Mouse (Mus musculus) liver, embryonic 12.5 days (tissue): Measurements from ENCODE around the gene Perm1. TPM values are rescaled to one million over a fixed set of nuclear protein-coding genes. Genes with fewer than 3 reads are reported as not detected.

Source experiments
- ATAC-seq: fragments of 200-750 bp; cut with Nextera tagmentation; 2 replicates; pipeline ENCODE4 v1.8.0; 2017; ENCODE audit warnings: moderate number of reproducible peaks, mild to moderate bottlenecking, moderate library complexity
- H3K27ac ChIP-seq: fragments of 300-500 bp; sonication (generic); 2 replicates; pipeline ENCODE4 v1.5.1; 2016; ENCODE audit warnings: mild to moderate bottlenecking
- H3K27me3 ChIP-seq: fragments of 300-500 bp; sonication (generic); replicated peaks from 2 replicates; pipeline ENCODE4 v1.6.1; 2016; ENCODE audit warnings: mild to moderate bottlenecking, moderate library complexity
- H3K36me3 ChIP-seq: fragments of 300-500 bp; sonication (generic); 2 replicates; pipeline ENCODE4 v1.6.1; 2016; ENCODE audit warnings: mild to moderate bottlenecking, moderate library complexity
- H3K4me1 ChIP-seq: fragments of 300-500 bp; sonication (generic); 2 replicates; pipeline ENCODE4 v1.6.1; 2016
- H3K4me2 ChIP-seq: fragments of 300-500 bp; sonication (generic); 2 replicates; pipeline ENCODE4 v1.6.1; 2016; ENCODE audit warnings: mild to moderate bottlenecking, moderate library complexity
- H3K4me3 ChIP-seq: fragments of 300-500 bp; sonication (generic); 2 replicates; pipeline ENCODE4 v1.5.1; 2016; ENCODE audit warnings: mild to moderate bottlenecking, moderate library complexity
- H3K9ac ChIP-seq: fragments of 300-500 bp; sonication (generic); 2 replicates; pipeline ENCODE4 v1.6.1; 2016; ENCODE audit warnings: mild to moderate bottlenecking, moderate library complexity
- H3K9me3 ChIP-seq: fragments of 300-500 bp; sonication (generic); replicated peaks from 2 replicates; pipeline ENCODE4 v1.6.1; 2016; ENCODE audit warnings: mild to moderate bottlenecking, moderate library complexity
- WGBS: fragments of 180-500 bp; shearing (Covaris S2); methylation state at CpG from one replicate; pipeline ENCODE4 v1.1.7; 2016; ENCODE audit not compliant: insufficient replicate concordance; 5-methylcytosine and 5-hydroxymethylcytosine counted together
- polyA plus RNA-seq: library from polyadenylated mRNA; unstranded; fragments of >200 nt; fragmentation: Nextera tagmentation; extraction: Ambion mirVana; gene quantifications from 2 replicates; pipeline ENCODE4 v1.2.1, GENCODE M21; 2016

Perm1 gene
- 0.12 TPM in 2 replicates for polyA plus RNA-seq

GRCm38 (mm10) chr4:156215649-156216048 is at the start of gene Perm1:
Perm1 (plus strand) TSS chr4:156215868.
- no peak within 1 kb of the TSS for H3K9ac ChIP-seq
- 57% methylated on average over 4 of the region's 4 CpGs for WGBS
- no peaks in the 10 kb centered on the region for H3K36me3 ChIP-seq
- ATAC-seq: no peak
- H3K27me3 ChIP-seq: peaks cover 43% of the 10 kb centered on the region
- H3K4me3 ChIP-seq: no peak within 1 kb of the TSS
- no peaks in the 10 kb centered on the region for H3K4me1 ChIP-seq
- H3K27ac ChIP-seq: no peak within 1 kb of the TSS
- H3K9me3 ChIP-seq: no peaks in the 10 kb centered on the region
- no peak within 1 kb of the TSS for H3K4me2 ChIP-seq

- WGBS: 71% methylated on average over 9 of the region's 9 CpGs
- Histone ChIP-seq H3K27ac (no peak overlapping the region), H3K27me3 (no peaks in the 10 kb centered on the region), H3K4me3 (no peak overlapping the region), H3K4me1 (no peaks in the 10 kb centered on the region), H3K4me2 (no peak overlapping the region), H3K36me3 (peaks cover 91% of the 10 kb centered on the region), H3K9me3 (peaks cover 8% of the 10 kb centered on the region; the same call in 1 of the 2 replicates), H3K9ac (no peak overlapping the region)
- ATAC-seq: no peak
These were observed 49.2 kb upstream of the Perm1 start for GRCm38 (mm10) chr4:156166477-156166876.

GRCm38 (mm10) chr4:156168611-156169010 is 47.1 kb upstream of the Perm1 start:
- Histone ChIP-seq H3K27me3 (no peaks in the 10 kb centered on the region), H3K4me2 (no peak overlapping the region), H3K9ac (no peak overlapping the region), H3K36me3 (peaks cover 96% of the 10 kb centered on the region), H3K4me3 (no peak overlapping the region), H3K4me1 (no peaks in the 10 kb centered on the region), H3K27ac (no peak overlapping the region), H3K9me3 (no peaks in the 10 kb centered on the region)
- no peak for ATAC-seq
- WGBS: 73% methylated on average over 8 of the region's 8 CpGs

- Histone ChIP-seq H3K27me3 (no peaks in the 10 kb centered on the region), H3K27ac (no peak overlapping the region), H3K9ac (no peak overlapping the region), H3K4me3 (no peak overlapping the region), H3K9me3 (no peaks in the 10 kb centered on the region), H3K4me1 (no peaks in the 10 kb centered on the region), H3K4me2 (no peak overlapping the region), H3K36me3 (peaks cover 96% of the 10 kb centered on the region)
- no peak for ATAC-seq
- 86% methylated on average over 10 of the region's 10 CpGs for WGBS
These were observed 46.5 kb upstream of the Perm1 start for GRCm38 (mm10) chr4:156169129-156169528.

GRCm38 (mm10) chr4:156171828-156172227 is 43.8 kb upstream of the Perm1 start:
- H3K27ac ChIP-seq: no peak overlapping the region
- no peaks in the 10 kb centered on the region for H3K4me1 ChIP-seq
- H3K4me3 ChIP-seq: no peak overlapping the region
- WGBS: 89% methylated on average over 11 of the region's 11 CpGs
- ATAC-seq: no peak
- H3K9me3 ChIP-seq: no peaks in the 10 kb centered on the region
- no peaks in the 10 kb centered on the region for H3K27me3 ChIP-seq
- H3K9ac ChIP-seq: no peak overlapping the region
- H3K4me2 ChIP-seq: no peak overlapping the region
- H3K36me3 ChIP-seq: peaks cover 98% of the 10 kb centered on the region

GRCm38 (mm10) chr4:156177630-156178029 is 38.0 kb upstream of the Perm1 start:
- WGBS: 92% methylated on average over 9 of the region's 9 CpGs
- no peak for ATAC-seq
- H3K9ac ChIP-seq: no peak overlapping the region
- H3K4me2 ChIP-seq: no peak overlapping the region
- H3K27ac ChIP-seq: no peak overlapping the region
- H3K4me1 ChIP-seq: peaks cover 3% of the 10 kb centered on the region
- H3K4me3 ChIP-seq: no peak overlapping the region
- H3K9me3 ChIP-seq: no peaks in the 10 kb centered on the region
- H3K36me3 ChIP-seq: peaks cover 69% of the 10 kb centered on the region
- H3K27me3 ChIP-seq: no peaks in the 10 kb centered on the region

GRCm38 (mm10) chr4:156183747-156184146 is 31.9 kb upstream of the Perm1 start:
- H3K4me2 ChIP-seq: no peak overlapping the region
- peaks cover 15% of the 10 kb centered on the region for H3K36me3 ChIP-seq
- 41% methylated on average over 5 of the region's 5 CpGs for WGBS
- no peaks in the 10 kb centered on the region for H3K9me3 ChIP-seq
- H3K27me3 ChIP-seq: peaks cover 8% of the 10 kb centered on the region; the same call in 1 of the 2 replicates
- no peak overlapping the region for H3K9ac ChIP-seq
- H3K4me3 ChIP-seq: no peak overlapping the region
- H3K27ac ChIP-seq: no peak overlapping the region
- ATAC-seq: no peak
- peaks cover 59% of the 10 kb centered on the region for H3K4me1 ChIP-seq

- WGBS: 49% methylated on average over 7 of the region's 7 CpGs
- Histone ChIP-seq H3K27me3 (peaks cover 8% of the 10 kb centered on the region; the same call in 1 of the 2 replicates), H3K9me3 (no peaks in the 10 kb centered on the region), H3K36me3 (peaks cover 9% of the 10 kb centered on the region; the same call in 1 of the 2 replicates), H3K9ac (peak overlapping the region; percentile 28; the same call in 1 of the 2 replicates), H3K4me3 (no peak overlapping the region), H3K4me2 (peak overlapping the region; percentile 70), H3K4me1 (peaks cover 65% of the 10 kb centered on the region), H3K27ac (peak overlapping the region; percentile 23; the same call in 1 of the 2 replicates)
- ATAC-seq: peak; percentile 42; the same call in 1 of the 2 replicates
These were observed 31.2 kb upstream of the Perm1 start for GRCm38 (mm10) chr4:156184291-156184954.

- ATAC-seq: peak; percentile 85
- Histone ChIP-seq H3K4me3 (peak overlapping the region; percentile 44), H3K27me3 (peaks cover 11% of the 10 kb centered on the region; the same call in 1 of the 2 replicates), H3K27ac (peak overlapping the region; percentile 31), H3K9me3 (no peaks in the 10 kb centered on the region), H3K36me3 (peaks cover 13% of the 10 kb centered on the region; the same call in 1 of the 2 replicates), H3K9ac (peak overlapping the region; percentile 68), H3K4me1 (peaks cover 76% of the 10 kb centered on the region), H3K4me2 (peak overlapping the region; percentile 70)
- 46% methylated on average over 13 of the region's 13 CpGs for WGBS
These were observed 30.2 kb upstream of the Perm1 start for GRCm38 (mm10) chr4:156185456-156185949.

- peaks cover 19% of the 10 kb centered on the region; the same call in 1 of the 2 replicates for H3K36me3 ChIP-seq
- peaks cover 76% of the 10 kb centered on the region for H3K4me1 ChIP-seq
- peak overlapping the region; percentile 31 for H3K27ac ChIP-seq
- peak overlapping the region; percentile 70 for H3K4me2 ChIP-seq
- H3K9ac ChIP-seq: peak overlapping the region; percentile 68
- ATAC-seq: peak; percentile 34
- H3K4me3 ChIP-seq: peak overlapping the region; percentile 44
- no peaks in the 10 kb centered on the region for H3K9me3 ChIP-seq
- peaks cover 11% of the 10 kb centered on the region; the same call in 1 of the 2 replicates for H3K27me3 ChIP-seq
- WGBS: 10% methylated on average over 31 of the region's 31 CpGs
These were observed 29.5 kb upstream of the Perm1 start for GRCm38 (mm10) chr4:156185950-156186850.

GRCm38 (mm10) chr4:156188162-156188810 is 27.4 kb upstream of the Perm1 start:
- Histone ChIP-seq H3K9me3 (no peaks in the 10 kb centered on the region), H3K36me3 (peaks cover 23% of the 10 kb centered on the region; the same call in 1 of the 2 replicates), H3K4me3 (no peak overlapping the region), H3K27ac (no peak overlapping the region), H3K4me1 (peaks cover 88% of the 10 kb centered on the region), H3K4me2 (no peak overlapping the region; the same call in 1 of the 2 replicates), H3K27me3 (peaks cover 17% of the 10 kb centered on the region), H3K9ac (no peak overlapping the region)
- ATAC-seq: no peak
- WGBS: 63% methylated on average over 5 of the region's 5 CpGs
